Mouse (Mus musculus) layer of hippocampus, adult 18-20 months (tissue): ENCODE results near the gene Srp54c. TPM values are rescaled to one million over a fixed set of nuclear protein-coding genes. Genes with fewer than 3 reads are reported as not detected.

ENCODE experiments used
- DNase-seq, 2 experiments: peaks; one replicate each; pipeline ENCODE4 v3.0.0; 2022; ENCODE audit warnings: low spot score in 2 of 2
- total RNA-seq, 2 experiments: library from RNA; stranded (reverse); gene quantifications; 2 replicates each; pipeline ENCODE4 v1.2.3; 2021

Gene Srp54c
- total RNA-seq, 2 experiments from 2014 or later: 32.4 to 34.8 TPM

GRCm38 (mm10) chr12:55309501-55309900, 79.5 kb downstream of the Srp54c start:
- no peak for DNase-seq

- no peak for DNase-seq
Observed at GRCm38 (mm10) chr12:55311841-55312240, 81.9 kb downstream of the Srp54c start.

Other genes starting within 250 kb of the Srp54c start
- gene Gm20403, start 243.6 kb upstream of the Srp54c start, total RNA-seq: not detected
- 1 to 10 TPM in 1 of 2 experiments, under 1 TPM in 1; 0.58 to 1.0 TPM for gene Baz1a, start 215.8 kb upstream of the Srp54c start, total RNA-seq
- 10 to 100 TPM in 1 of 2 experiments, 1 to 10 TPM in 1; 8.2 to 10.9 TPM for gene 2700097O09Rik, start 150.1 kb upstream of the Srp54c start, total RNA-seq
- gene Srp54a, start 149.9 kb upstream of the Srp54c start, total RNA-seq: 10 to 100 TPM; 84.1 to 90.0 TPM
- 10 to 100 TPM; 11.2 to 13.4 TPM for gene Fam177a, start 105.7 kb upstream of the Srp54c start, total RNA-seq
- 10 to 100 TPM; 51.8 to 56.0 TPM for gene Srp54b, start 75.1 kb upstream of the Srp54c start, total RNA-seq
- gene 1700047I17Rik2, start 30.6 kb upstream of the Srp54c start, total RNA-seq: 1 to 10 TPM; 3.9 to 7.1 TPM
- 1 to 10 TPM; 7.5 to 9.2 TPM for gene 1110008L16Rik, start 69.4 kb downstream of the Srp54c start, total RNA-seq
- gene Ppp2r3c, start 72.8 kb downstream of the Srp54c start, total RNA-seq: 10 to 100 TPM; 10.9 to 11.3 TPM
- gene Psma6, start 154.1 kb downstream of the Srp54c start, total RNA-seq: 100 to 1,000 TPM; 140 to 142 TPM